Mouse (Mus musculus) liver, embryonic 14.5 days (tissue): ENCODE measurements at regions not wholly inside any gene's neighbourhood (a gene's known extent, or its start where the extent isn't known, plus 50 kb on each side); places are given as distances from the start of the nearest gene placed in this dataset.

Source experiments
- CTCF ChIP-seq: IDR thresholded peaks from 2 replicates; pipeline ENCODE4 v1.5.1; 2016; ENCODE audit warnings: antibody characterized with exemption, low read depth, control low read depth
- EP300 ChIP-seq: IDR thresholded peaks from 2 replicates; pipeline ENCODE4 v1.6.1; 2016; ENCODE audit warnings: antibody characterized with exemption, low read depth

- no peak for TF ChIP-seq CTCF
- TF ChIP-seq EP300: no peak
These were observed 55.8 kb upstream of the Gm26897 start for GRCm38 (mm10) chr5:111677847-111678311.
